Mouse (Mus musculus) bone marrow macrophage, adult 2 months (primary cell): ENCODE data around the gene Bend7. TPM values are rescaled to one million over a fixed set of nuclear protein-coding genes. Genes with fewer than 3 reads are reported as not detected.

Experiments used
- H3K27ac ChIP-seq: 2 replicates; pipeline ENCODE4 v1.5.1; 2012; ENCODE audit warnings: low read depth, low read length; ENCODE audit not compliant: insufficient read depth
- H3K4me1 ChIP-seq: 2 replicates; pipeline ENCODE4 v1.6.1; 2012; ENCODE audit warnings: low read length; ENCODE audit not compliant: control insufficient read depth, insufficient read depth
- H3K4me3 ChIP-seq: 2 replicates; pipeline ENCODE4 v1.5.1; 2012; ENCODE audit warnings: mild to moderate bottlenecking, low read length, moderate library complexity; ENCODE audit not compliant: insufficient read depth
- CTCF ChIP-seq: IDR thresholded peaks from 2 replicates; pipeline ENCODE4 v1.5.1; 2012; ENCODE audit warnings: low read depth, mild to moderate bottlenecking, low read length, moderate library complexity
- POLR2A ChIP-seq: IDR thresholded peaks from 2 replicates; pipeline ENCODE4 v1.6.1; 2012; ENCODE audit warnings: mild to moderate bottlenecking, low read depth, low read length, borderline replicate concordance
- polyA plus RNA-seq: library from polyadenylated mRNA; stranded (reverse); fragments of >200 nt; gene quantifications from 2 replicates; pipeline ENCODE4 v1.2.4, GENCODE M21; 2012; ENCODE audit not compliant: missing spikeins, insufficient read depth, insufficient read length

Bend7 gene
- polyA plus RNA-seq, 1 experiment: not detected

- H3K27ac ChIP-seq: no peak overlapping the region
- H3K4me3 ChIP-seq: no peak overlapping the region
- TF ChIP-seq CTCF: no peak
- no peak for TF ChIP-seq POLR2A
- no peaks in the 10 kb centered on the region for H3K4me1 ChIP-seq
Observed at GRCm38 (mm10) chr2:4736095-4736797, 18.6 kb downstream of the Bend7 start.

DNA sequence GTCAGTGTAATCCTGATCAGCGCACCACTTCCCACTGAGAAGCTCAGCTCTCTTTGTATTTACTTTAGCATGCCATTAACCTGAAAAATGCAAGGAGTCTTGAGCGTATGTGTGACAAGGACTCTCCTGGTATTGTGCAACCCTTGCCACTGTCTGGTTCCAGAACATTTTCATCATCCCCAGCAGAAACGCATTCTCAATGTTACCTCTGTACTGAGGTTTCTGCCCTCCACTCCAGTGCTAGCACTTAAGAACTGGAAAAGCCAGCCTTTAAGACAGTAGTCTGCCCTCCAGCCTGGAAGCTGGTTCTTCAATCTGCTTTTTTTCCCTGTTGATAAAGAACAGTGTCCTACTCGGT lies 19.1 kb downstream of the Bend7 start:
- TF ChIP-seq POLR2A (no peak), CTCF (no peak)
- H3K4me1 ChIP-seq: no peaks in the 10 kb centered on the region
- H3K27ac ChIP-seq: no peak overlapping the region
- H3K4me3 ChIP-seq: no peak overlapping the region

DNA sequence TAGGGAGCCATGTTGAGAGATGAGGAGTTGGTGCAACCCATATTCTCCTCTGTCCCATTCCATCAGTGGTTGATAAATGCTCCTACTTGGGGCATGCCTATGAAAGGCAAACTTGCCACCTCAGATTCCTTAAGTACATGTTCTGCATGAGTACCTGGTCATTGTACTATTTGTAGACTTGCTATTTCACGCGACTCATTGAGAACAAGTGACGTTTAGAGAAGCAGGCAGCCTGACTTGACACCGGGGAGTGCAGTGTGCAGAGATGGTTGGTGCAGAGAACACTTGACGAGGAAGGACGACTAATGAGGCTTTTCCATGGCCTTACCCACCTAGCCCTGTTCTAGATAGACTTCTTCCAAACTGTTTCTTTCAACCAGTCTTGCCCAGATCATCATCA lies 34.3 kb downstream of the Bend7 start:
- no peaks in the 10 kb centered on the region for H3K4me1 ChIP-seq
- TF ChIP-seq POLR2A: no peak
- TF ChIP-seq CTCF: no peak
- no peak overlapping the region for H3K4me3 ChIP-seq
- no peak overlapping the region for H3K27ac ChIP-seq

GRCm38 (mm10) chr2:4755716-4756115 lies 38.1 kb downstream of the Bend7 start:
- no peak overlapping the region for H3K4me3 ChIP-seq
- H3K4me1 ChIP-seq: no peaks in the 10 kb centered on the region
- TF ChIP-seq POLR2A (no peak), CTCF (no peak)
- H3K27ac ChIP-seq: no peak overlapping the region

GRCm38 (mm10) chr2:4757218-4757617 lies 39.6 kb downstream of the Bend7 start:
- H3K4me3 ChIP-seq: no peak overlapping the region
- H3K27ac ChIP-seq: no peak overlapping the region

DNA sequence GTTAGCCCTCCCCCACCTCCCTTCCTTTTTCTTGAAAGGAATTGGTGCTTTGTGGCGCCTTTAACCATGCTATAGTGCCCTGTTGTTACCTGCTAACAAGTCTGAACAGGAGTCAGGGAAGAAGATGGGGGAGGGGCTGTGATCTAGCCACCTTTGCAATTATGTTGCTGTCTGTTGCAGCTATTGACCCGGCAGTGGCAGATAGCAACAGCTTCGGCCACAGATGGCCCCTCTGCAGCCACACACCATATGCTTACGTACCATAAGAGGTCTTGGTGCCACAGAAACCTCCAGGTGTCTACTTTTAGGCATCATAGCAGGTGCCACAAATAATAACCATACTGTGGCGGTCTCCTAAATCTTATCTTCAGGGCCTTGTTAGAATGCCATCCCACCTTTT lies 43.1 kb downstream of the Bend7 start:
- H3K27ac ChIP-seq: no peak overlapping the region
- TF ChIP-seq POLR2A: no peak
- no peak for TF ChIP-seq CTCF
- H3K4me3 ChIP-seq: no peak overlapping the region

More at GRCm38 (mm10) chr2:4757218-4757617, 39.6 kb downstream of the Bend7 start:
- no peak for TF ChIP-seq POLR2A
- TF ChIP-seq CTCF: no peak
- no peaks in the 10 kb centered on the region for H3K4me1 ChIP-seq

GRCm38 (mm10) chr2:4761906-4762305 lies 44.3 kb downstream of the Bend7 start:
- Histone ChIP-seq H3K4me3 (no peak overlapping the region), H3K4me1 (no peaks in the 10 kb centered on the region), H3K27ac (no peak overlapping the region)
- no peak for TF ChIP-seq POLR2A
- no peak for TF ChIP-seq CTCF

More for the DNA sequence above, 43.1 kb downstream of the Bend7 start:
- no peaks in the 10 kb centered on the region for H3K4me1 ChIP-seq

DNA sequence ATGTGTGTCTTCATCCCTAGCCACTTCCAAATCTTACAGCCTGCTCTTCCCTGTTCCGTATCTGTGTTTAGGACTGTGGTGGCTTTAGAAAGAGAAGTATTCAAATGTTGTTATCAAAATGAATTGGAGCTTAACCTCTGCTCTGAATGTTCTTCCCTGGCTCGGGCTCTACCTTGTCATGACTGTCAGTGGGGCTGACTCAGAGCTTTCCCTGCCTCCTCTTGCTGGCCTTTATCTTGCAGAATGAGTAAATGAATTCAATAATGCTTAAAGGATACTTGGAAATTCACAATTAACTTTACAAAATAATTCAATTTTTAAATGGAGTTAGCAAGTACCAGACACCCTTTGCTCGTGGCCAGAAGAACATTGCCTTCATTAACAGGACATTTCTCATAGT lies 46.4 kb downstream of the Bend7 start:
- Histone ChIP-seq H3K4me1 (no peaks in the 10 kb centered on the region), H3K27ac (no peak overlapping the region), H3K4me3 (no peak overlapping the region)
- TF ChIP-seq POLR2A (no peak), CTCF (no peak)

DNA sequence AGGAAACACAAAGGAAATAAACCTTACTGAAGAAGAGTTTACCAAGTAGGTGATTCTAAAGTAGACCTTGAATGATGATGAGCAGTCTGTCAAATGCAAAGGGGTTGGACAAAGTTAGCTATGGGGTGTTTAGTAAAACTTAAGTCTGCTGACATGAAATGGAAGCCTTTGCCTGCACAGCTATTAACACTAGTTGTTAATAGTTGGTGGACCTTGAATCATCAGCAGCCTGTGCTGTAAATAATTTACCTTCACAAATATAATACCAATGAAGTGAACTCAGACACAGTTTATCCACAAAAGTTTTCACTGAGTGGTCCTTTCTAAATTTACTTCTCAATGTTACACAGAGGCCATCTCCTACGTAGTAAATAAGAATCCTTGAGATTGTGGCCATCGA lies 52.7 kb downstream of the Bend7 start:
- TF ChIP-seq POLR2A (no peak), CTCF (no peak)
- H3K4me3 ChIP-seq: no peak overlapping the region
- no peaks in the 10 kb centered on the region for H3K4me1 ChIP-seq
- H3K27ac ChIP-seq: no peak overlapping the region

- H3K4me3 ChIP-seq: no peak overlapping the region
- no peaks in the 10 kb centered on the region for H3K4me1 ChIP-seq
- no peak overlapping the region for H3K27ac ChIP-seq
- TF ChIP-seq CTCF (no peak), POLR2A (no peak)
Observed at GRCm38 (mm10) chr2:4773911-4774310, 56.3 kb downstream of the Bend7 start.
